Mouse (Mus musculus) left cerebral cortex, postnatal 10 days (tissue): ENCODE data around the gene Tsr3. TPM values are rescaled to one million over a fixed set of nuclear protein-coding genes. Genes with fewer than 3 reads are reported as not detected.

Source experiments
- DNase-seq, 2 experiments: peaks; one replicate each; pipeline ENCODE4 v3.0.0; 2021 to 2022; ENCODE audit warnings: low spot score in 2 of 2, mixed read lengths in 1 of 2; ENCODE audit errors: extremely low spot score in 1 of 2
- intact Hi-C: fragments of 180-260 bp; cut with DNase I; formaldehyde crosslinking; loops from one replicate; pipeline ENCODE4 v1.15.1; 2025
- microRNA-seq: library from miRNA; unstranded; fragments of <30 nt; microRNA quantifications from one replicate; pipeline ENCODE4 v1.2.0, GENCODE M21; 2022
- total RNA-seq, 2 experiments: library from RNA; stranded (reverse); gene quantifications; 2 replicates each; pipeline ENCODE4 v1.2.3; 2021

Gene Tsr3
- total RNA-seq, 2 experiments from 2014 or later, result 28.6 to 30.3 TPM

- intact Hi-C loops, result no loop called here
- no peak for DNase-seq
Observed at GRCm38 (mm10) chr17:25275833-25276232, 35.9 kb downstream of the Tsr3 start.

GRCm38 (mm10) chr17:25282133-25282532, 42.2 kb downstream of the Tsr3 start:
- intact Hi-C loops, result no loop called here
- peak in 1 of 2 experiments; percentile 63 for DNase-seq

GRCm38 (mm10) chr17:25285033-25285432, 45.1 kb downstream of the Tsr3 start:
- DNase-seq, result peak in 1 of 2 experiments; percentile 61
- intact Hi-C loops, result no loop called here

- no peak for DNase-seq
- intact Hi-C loops, result no loop called here
Observed at GRCm38 (mm10) chr17:25288842-25289241, 48.9 kb downstream of the Tsr3 start.

GRCm38 (mm10) chr17:25290411-25290810, 50.4 kb downstream of the Tsr3 start:
- no peak for DNase-seq
- intact Hi-C loops, result loop anchor here (5.0 kb wide), 1 partner anchor 182 kb away; no protein-coding TSS in a partner anchor

Small RNAs within 50 kb of the gene (microRNA-seq; reads per million reads assigned to microRNA genes)
- gene Mir3547, result 63.0 reads per million, percentile 52 among the genes with 10 or more reads in this experiment

Other genes starting within 250 kb of the Tsr3 start
- gene Cramp1l, start 224.4 kb upstream of the Tsr3 start, total RNA-seq, result 10 to 100 TPM; 24.0 to 25.0 TPM
- gene Ift140, start 224.1 kb upstream of the Tsr3 start, total RNA-seq, result 10 to 100 TPM; 25.4 to 28.9 TPM
- 1 to 10 TPM; 7.2 to 7.8 TPM for gene Tmem204, start 156.6 kb upstream of the Tsr3 start, total RNA-seq
- gene Telo2, start 124.2 kb upstream of the Tsr3 start, total RNA-seq, result 10 to 100 TPM; 35.4 to 41.1 TPM
- gene Ptx4, start 119.4 kb upstream of the Tsr3 start, total RNA-seq, result 1 to 10 TPM; 2.0 to 2.3 TPM
- 10 to 100 TPM; 44.6 to 44.9 TPM for gene Clcn7, start 106.8 kb upstream of the Tsr3 start, total RNA-seq
- gene Ccdc154, start 77.7 kb upstream of the Tsr3 start, total RNA-seq, result not detected
- not detected for gene Gm38655, start 64.7 kb upstream of the Tsr3 start, total RNA-seq
- gene BC003965, start 55.6 kb upstream of the Tsr3 start, total RNA-seq, result 10 to 100 TPM; 17.6 to 17.9 TPM
- 10 to 100 TPM; 31.8 to 32.3 TPM for gene Unkl, start 51.8 kb upstream of the Tsr3 start, total RNA-seq
- gene Gnptg, start within 50 bp of the Tsr3 start, total RNA-seq, result 10 to 100 TPM; 60.4 to 67.4 TPM
- gene Baiap3, start 16.2 kb downstream of the Tsr3 start, total RNA-seq, result 10 to 100 TPM; 17.4 to 35.0 TPM
- gene Ube2i, start 34.5 kb downstream of the Tsr3 start, total RNA-seq, result 100 to 1,000 TPM; 225 to 230 TPM
- not detected for gene Prss34, start 58.2 kb downstream of the Tsr3 start, total RNA-seq
- gene Prss28, start 68.5 kb downstream of the Tsr3 start, total RNA-seq, result not detected
- not detected for gene Prss29, start 78.5 kb downstream of the Tsr3 start, total RNA-seq
- gene Tpsab1, start 105.4 kb downstream of the Tsr3 start, total RNA-seq, result not detected
- under 1 TPM; 0.54 to 0.77 TPM for gene Tpsb2, start 126.1 kb downstream of the Tsr3 start, total RNA-seq
- not detected for gene Tpsg1, start 129.1 kb downstream of the Tsr3 start, total RNA-seq
- 10 to 100 TPM; 53.7 to 62.9 TPM for gene Cacna1h, start 193.6 kb downstream of the Tsr3 start, total RNA-seq
- 1 to 10 TPM in 1 of 2 experiments, under 1 TPM in 1; 0.39 to 4.8 TPM for gene Tekt4, start 214.4 kb downstream of the Tsr3 start, total RNA-seq